Mouse (Mus musculus): ENCODE results near the gene Chka.

DNA sequence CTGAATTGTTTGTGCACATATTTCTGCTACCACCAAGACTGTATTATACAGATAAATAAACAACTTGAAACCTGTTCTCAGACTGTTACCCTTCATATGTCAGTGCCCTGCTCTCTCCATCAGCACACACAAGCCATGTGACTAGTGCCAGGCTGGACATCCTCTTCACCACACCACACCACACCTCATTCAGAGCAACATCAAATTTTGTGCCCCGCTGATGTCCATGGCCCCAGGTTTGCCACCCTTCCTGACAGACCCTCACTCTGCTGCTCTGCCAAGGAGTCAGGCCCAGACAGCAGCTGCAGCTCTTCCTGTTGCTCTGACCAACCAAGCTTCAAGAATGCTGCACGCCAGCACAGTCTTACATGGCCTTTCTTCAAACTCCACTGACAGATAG, 42.7 kb downstream of the Chka start:
- TF ChIP-seq POLR2AphosphoS2 (IDR thresholded peaks at IDR 0.05; ENCODE audit: insufficient read length, low read depth) (peak; percentile 75), USF1 (IDR thresholded peaks at IDR 0.05; ENCODE audit: low read depth) (no peak)
